Mouse (Mus musculus): ENCODE data around the gene Sufu. TPM values are rescaled to one million over a fixed set of nuclear protein-coding genes. Genes with fewer than 3 reads are reported as not detected.
A peak's percentile ranks its signal among the peaks of the same experiment; 100 is the strongest.

The Sufu gene
- polyA plus RNA-seq, 1 experiment from 2014 or later, result 28.0 TPM

DNA sequence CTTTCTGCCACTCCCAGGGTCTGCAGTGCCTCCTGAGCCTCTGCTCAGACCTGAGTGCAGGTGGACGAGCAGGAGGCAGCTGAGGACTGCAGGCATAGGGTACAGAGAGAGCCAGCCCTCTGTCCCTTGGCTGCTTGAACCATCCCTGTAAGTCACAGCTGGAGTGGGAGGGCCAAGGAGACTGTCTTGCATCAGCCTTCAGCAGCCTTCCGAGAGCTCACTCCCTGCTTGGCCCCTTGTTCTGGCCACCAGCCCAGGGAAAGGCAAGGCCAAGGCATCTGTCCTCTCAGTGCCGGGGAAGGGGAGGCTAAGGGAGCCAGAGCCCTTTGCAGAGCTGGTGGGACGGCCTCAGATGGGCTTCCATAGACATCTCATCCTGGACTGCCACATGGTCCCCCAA, 81.5 kb downstream of the Sufu start:
- Histone ChIP-seq H3K27ac (no peak overlapping the region), H3K27me3 (no peaks in the 10 kb centered on the region), H3K9me3 (replicated peaks) (no peaks in the 10 kb centered on the region), H3K4me1 (peaks cover 16% of the 10 kb centered on the region; the same call in 1 of the 2 replicates), H3K36me3 (ENCODE audit: poor library complexity, severe bottlenecking) (peaks cover 68% of the 10 kb centered on the region), H3K4me2 (no peak overlapping the region), H3K4me3 (no peak overlapping the region), H3K9ac (no peak overlapping the region)
- 91% methylated on average over 4 of the region's 4 CpGs for WGBS
- no peak for ATAC-seq

GRCm38 (mm10) chr19:46478826-46479225, 82.1 kb downstream of the Sufu start:
- H3K27ac ChIP-seq, result no peak overlapping the region
- H3K36me3 ChIP-seq (ENCODE audit: poor library complexity, severe bottlenecking), result peaks cover 63% of the 10 kb centered on the region
- H3K27me3 ChIP-seq, result no peaks in the 10 kb centered on the region
- 88% methylated on average over 5 of the region's 5 CpGs for WGBS
- peaks cover 20% of the 10 kb centered on the region for H3K4me1 ChIP-seq
- no peak for ATAC-seq
- H3K4me3 ChIP-seq, result no peak overlapping the region
- H3K9me3 ChIP-seq (replicated peaks), result no peaks in the 10 kb centered on the region
- no peak overlapping the region for H3K4me2 ChIP-seq
- no peak overlapping the region for H3K9ac ChIP-seq

DNA sequence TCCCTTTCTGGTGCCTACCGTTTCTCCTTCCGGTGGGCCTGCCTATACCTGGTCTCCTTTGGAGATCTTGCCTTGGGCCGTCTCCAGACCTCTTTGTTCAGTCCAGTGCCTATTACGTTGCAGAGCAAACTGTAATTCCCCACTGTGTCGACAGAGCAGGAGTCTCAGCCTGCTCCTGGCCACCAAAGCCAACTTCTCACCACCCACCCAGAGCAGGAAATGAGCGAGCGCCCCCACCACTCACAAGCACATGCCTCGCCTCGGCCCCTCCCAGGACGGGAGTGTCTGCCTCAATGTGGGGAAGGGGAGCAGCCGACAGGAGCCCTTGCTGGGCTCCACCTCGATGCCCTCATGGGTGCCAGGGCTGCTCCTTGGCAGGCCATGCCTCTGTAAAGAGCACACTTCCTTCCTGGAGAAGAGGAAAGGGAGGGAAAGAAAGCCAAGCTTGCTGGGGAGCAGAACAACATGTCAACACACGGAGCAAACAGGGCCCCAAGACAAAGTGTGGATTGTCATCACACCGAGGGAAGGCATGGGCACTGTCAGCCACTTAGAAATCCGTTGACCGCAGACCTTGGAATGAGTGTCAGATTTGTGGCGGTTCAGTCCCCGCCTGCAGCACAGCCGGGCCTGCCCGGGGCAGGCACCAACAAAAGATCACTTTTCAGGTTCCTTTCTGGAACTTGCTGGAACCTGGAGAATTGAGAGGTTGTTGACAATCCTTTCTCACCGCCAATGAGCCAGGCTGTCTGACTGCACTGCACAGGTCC, 82.8 kb downstream of the Sufu start:
- WGBS, result 85% methylated on average over 21 of the region's 21 CpGs
- Histone ChIP-seq H3K36me3 (ENCODE audit: poor library complexity, severe bottlenecking) (peaks cover 60% of the 10 kb centered on the region), H3K27me3 (no peaks in the 10 kb centered on the region), H3K4me1 (peaks cover 27% of the 10 kb centered on the region), H3K9ac (peak overlapping the region; percentile 21; the same call in 1 of the 2 replicates), H3K4me2 (no peak overlapping the region), H3K4me3 (no peak overlapping the region), H3K27ac (no peak overlapping the region), H3K9me3 (replicated peaks) (no peaks in the 10 kb centered on the region)
- no peak for ATAC-seq

- no peak overlapping the region for H3K4me2 ChIP-seq
- 80% methylated on average over 10 of the region's 10 CpGs for WGBS
- H3K9ac ChIP-seq, result no peak overlapping the region
- no peak overlapping the region for H3K27ac ChIP-seq
- H3K27me3 ChIP-seq, result no peaks in the 10 kb centered on the region
- ATAC-seq, result no peak
- H3K9me3 ChIP-seq (replicated peaks), result no peaks in the 10 kb centered on the region
- peaks cover 29% of the 10 kb centered on the region for H3K4me1 ChIP-seq
- H3K4me3 ChIP-seq, result no peak overlapping the region
- H3K36me3 ChIP-seq (ENCODE audit: poor library complexity, severe bottlenecking), result peaks cover 60% of the 10 kb centered on the region
Measured at GRCm38 (mm10) chr19:46480624-46481345, 84.1 kb downstream of the Sufu start.

DNA sequence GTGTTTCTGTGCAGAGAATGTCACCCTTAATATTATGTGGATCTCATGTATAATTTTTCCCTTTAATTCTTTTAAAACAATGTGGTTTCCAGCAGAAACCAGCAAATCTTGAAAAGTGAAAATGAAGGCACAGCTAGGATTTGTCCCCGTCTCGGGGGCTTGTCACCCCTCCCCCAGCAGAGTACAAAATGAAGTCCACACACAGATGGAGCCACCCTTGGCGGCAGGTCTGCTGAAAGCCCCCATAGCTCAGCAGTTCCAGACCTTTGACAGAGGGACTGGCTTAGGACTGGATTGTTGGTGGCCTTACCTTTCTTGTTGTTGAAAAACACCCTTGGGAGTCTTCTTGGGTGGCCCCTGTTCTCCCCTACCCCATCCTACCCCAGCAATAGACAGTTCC, 84.7 kb downstream of the Sufu start:
- no peak for ATAC-seq
- Histone ChIP-seq H3K36me3 (ENCODE audit: poor library complexity, severe bottlenecking) (peaks cover 63% of the 10 kb centered on the region), H3K4me1 (peaks cover 29% of the 10 kb centered on the region), H3K9ac (no peak overlapping the region), H3K9me3 (replicated peaks) (no peaks in the 10 kb centered on the region), H3K27ac (no peak overlapping the region), H3K27me3 (no peaks in the 10 kb centered on the region), H3K4me2 (no peak overlapping the region), H3K4me3 (no peak overlapping the region)
- WGBS, result 12% methylated on average over 3 of the region's 3 CpGs

DNA sequence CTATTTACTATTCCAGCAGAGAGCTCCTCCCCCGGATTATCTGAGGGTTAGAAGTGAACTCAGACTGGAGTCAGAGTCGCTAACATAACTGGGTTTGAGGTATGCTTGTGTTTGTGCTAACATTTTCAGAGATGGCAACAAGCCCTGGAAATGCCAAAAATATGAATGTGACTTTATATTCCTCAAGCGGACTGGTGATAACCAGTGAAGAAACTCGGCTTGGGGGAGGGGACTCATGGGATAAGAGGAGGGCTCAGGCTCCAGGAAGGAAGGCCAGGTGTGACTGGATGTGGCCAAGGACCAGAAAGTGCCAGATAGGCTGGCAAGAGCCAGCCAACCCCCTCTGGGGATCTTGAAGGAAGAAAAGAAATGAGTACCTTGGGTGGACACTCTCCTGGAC, 85.1 kb downstream of the Sufu start:
- H3K4me3 ChIP-seq, result no peak overlapping the region
- H3K9ac ChIP-seq, result no peak overlapping the region
- no peak overlapping the region for H3K27ac ChIP-seq
- WGBS, result 18% methylated on average over 4 of the region's 4 CpGs
- H3K4me2 ChIP-seq, result no peak overlapping the region
- H3K9me3 ChIP-seq (replicated peaks), result no peaks in the 10 kb centered on the region
- peaks cover 29% of the 10 kb centered on the region for H3K4me1 ChIP-seq
- no peak for ATAC-seq
- peaks cover 66% of the 10 kb centered on the region for H3K36me3 ChIP-seq (ENCODE audit: poor library complexity, severe bottlenecking)
- H3K27me3 ChIP-seq, result no peaks in the 10 kb centered on the region

- H3K36me3 ChIP-seq (ENCODE audit: poor library complexity, severe bottlenecking), result peaks cover 67% of the 10 kb centered on the region
- H3K9ac ChIP-seq, result no peak overlapping the region
- H3K9me3 ChIP-seq (replicated peaks), result no peaks in the 10 kb centered on the region
- no peak for ATAC-seq
- 31% methylated on average over 17 of the region's 17 CpGs for WGBS
- H3K4me1 ChIP-seq, result peaks cover 25% of the 10 kb centered on the region
- no peak overlapping the region for H3K27ac ChIP-seq
- no peaks in the 10 kb centered on the region for H3K27me3 ChIP-seq
- H3K4me2 ChIP-seq, result no peak overlapping the region
- no peak overlapping the region for H3K4me3 ChIP-seq
Measured at GRCm38 (mm10) chr19:46482896-46483516, 86.3 kb downstream of the Sufu start.

GRCm38 (mm10) chr19:46483701-46484328, 87.1 kb downstream of the Sufu start:
- Histone ChIP-seq H3K36me3 (ENCODE audit: poor library complexity, severe bottlenecking) (peaks cover 60% of the 10 kb centered on the region), H3K4me1 (peaks cover 25% of the 10 kb centered on the region), H3K27me3 (no peaks in the 10 kb centered on the region), H3K9me3 (replicated peaks) (no peaks in the 10 kb centered on the region), H3K4me3 (no peak overlapping the region), H3K27ac (peak overlapping the region; percentile 68), H3K4me2 (no peak overlapping the region), H3K9ac (no peak overlapping the region; the same call in 1 of the 2 replicates)
- ATAC-seq, result no peak
- 67% methylated on average over 15 of the region's 15 CpGs for WGBS

DNA sequence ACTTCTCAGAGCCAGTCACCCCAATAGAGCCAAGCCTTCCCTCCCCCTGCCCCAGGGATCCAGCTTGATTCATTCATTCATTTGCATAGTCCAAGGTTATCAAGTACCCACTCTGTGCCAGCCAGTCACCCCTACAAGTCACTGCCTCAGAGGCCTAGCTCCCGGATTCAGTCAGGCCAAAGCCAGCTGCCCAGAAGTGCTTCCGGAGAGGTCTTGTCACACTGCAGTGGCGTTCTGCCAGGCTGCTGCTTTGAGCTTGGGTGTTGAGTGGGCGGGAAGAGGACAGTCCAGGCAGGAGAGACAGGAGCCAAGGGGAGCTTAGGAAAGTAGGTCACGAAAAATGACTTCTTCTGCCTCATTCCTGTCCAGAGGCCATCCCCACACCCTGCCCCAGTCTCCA, 87.8 kb downstream of the Sufu start:
- peaks cover 54% of the 10 kb centered on the region for H3K36me3 ChIP-seq (ENCODE audit: poor library complexity, severe bottlenecking)
- no peak for ATAC-seq

GRCm38 (mm10) chr19:46485847-46486246, 89.2 kb downstream of the Sufu start:
- H3K9me3 ChIP-seq (replicated peaks), result no peaks in the 10 kb centered on the region
- H3K4me2 ChIP-seq, result no peak overlapping the region
- ATAC-seq, result no peak
- H3K27me3 ChIP-seq, result no peaks in the 10 kb centered on the region
- WGBS, result 78% methylated on average over 9 of the region's 9 CpGs
- no peak overlapping the region for H3K9ac ChIP-seq
- peaks cover 41% of the 10 kb centered on the region for H3K36me3 ChIP-seq (ENCODE audit: poor library complexity, severe bottlenecking)
- H3K4me1 ChIP-seq, result peaks cover 27% of the 10 kb centered on the region
- H3K4me3 ChIP-seq, result no peak overlapping the region
- H3K27ac ChIP-seq, result no peak overlapping the region

More for the DNA sequence above, 87.8 kb downstream of the Sufu start:
- Histone ChIP-seq H3K4me3 (no peak overlapping the region), H3K9me3 (replicated peaks) (no peaks in the 10 kb centered on the region), H3K4me1 (peaks cover 25% of the 10 kb centered on the region), H3K27ac (0 out of 2 replicates have a peak overlapping the region, but pooled peaks have one; percentile 6), H3K27me3 (no peaks in the 10 kb centered on the region), H3K4me2 (no peak overlapping the region), H3K9ac (no peak overlapping the region)
- 78% methylated on average over 5 of the region's 5 CpGs for WGBS

- peaks cover 39% of the 10 kb centered on the region for H3K36me3 ChIP-seq (ENCODE audit: poor library complexity, severe bottlenecking)
- H3K27ac ChIP-seq, result no peak overlapping the region
- no peak overlapping the region for H3K9ac ChIP-seq
- no peak overlapping the region for H3K4me2 ChIP-seq
- peaks cover 22% of the 10 kb centered on the region for H3K4me1 ChIP-seq
- H3K4me3 ChIP-seq, result no peak overlapping the region
- H3K9me3 ChIP-seq (replicated peaks), result no peaks in the 10 kb centered on the region
- no peak for ATAC-seq
- H3K27me3 ChIP-seq, result no peaks in the 10 kb centered on the region
- WGBS, result 93% methylated on average over 2 of the region's 2 CpGs
Measured at GRCm38 (mm10) chr19:46486709-46487108, 90.0 kb downstream of the Sufu start.

DNA sequence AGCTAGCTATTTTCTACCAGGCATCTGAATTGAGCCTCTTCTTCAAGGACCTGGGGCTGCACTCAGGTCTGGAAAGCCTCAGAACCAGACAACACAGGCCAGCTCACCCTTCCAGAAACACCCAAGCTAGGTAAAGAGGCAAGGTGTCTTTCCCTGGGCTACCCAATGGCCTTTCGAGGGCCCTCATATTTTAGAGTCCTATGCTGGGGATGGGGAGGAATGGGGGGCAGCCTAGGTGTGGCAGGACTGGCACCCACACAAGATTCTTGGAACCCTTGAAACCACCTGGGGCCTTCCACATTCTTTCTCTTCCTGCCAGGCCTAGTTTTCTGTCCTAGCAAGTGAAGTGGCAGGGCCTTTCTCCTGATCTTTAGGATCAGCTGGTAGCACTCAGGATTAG, 92.8 kb downstream of the Sufu start:
- H3K4me2 ChIP-seq, result no peak overlapping the region
- no peak overlapping the region for H3K9ac ChIP-seq
- H3K27ac ChIP-seq, result no peak overlapping the region
- no peaks in the 10 kb centered on the region for H3K27me3 ChIP-seq
- no peak for ATAC-seq
- peaks cover 35% of the 10 kb centered on the region for H3K36me3 ChIP-seq (ENCODE audit: poor library complexity, severe bottlenecking)
- WGBS, result 83% methylated on average over 1 of the region's 1 CpGs
- H3K9me3 ChIP-seq (replicated peaks), result no peaks in the 10 kb centered on the region
- no peak overlapping the region for H3K4me3 ChIP-seq
- H3K4me1 ChIP-seq, result peaks cover 8% of the 10 kb centered on the region; the same call in 1 of the 2 replicates
